Mouse (Mus musculus) MEL (cell line): ENCODE measurements around the gene Olfr62. TPM values are rescaled to one million over a fixed set of nuclear protein-coding genes. Genes with fewer than 3 reads are reported as not detected.

Experiments
- DNase-seq: peaks from one replicate; pipeline ENCODE4 v3.0.0; 2011; ENCODE audit warnings: low read depth, low spot score
- H3K27ac ChIP-seq: 2 replicates; pipeline ENCODE4 v1.5.1; 2012; ENCODE audit warnings: low read depth, mild to moderate bottlenecking, control low read depth, low read length, moderate library complexity; ENCODE audit not compliant: control insufficient read depth
- H3K27me3 ChIP-seq, 2 experiments: fragments of 150-350 bp in 1 of 2; sonication (generic) in 1 of 2; 2 replicates each; pipeline ENCODE4 v1.6.1; 2012; ENCODE audit warnings: low read length in 2 of 2, mild to moderate bottlenecking in 2 of 2, improper control_type of control experiment in 1 of 2, moderate library complexity in 1 of 2; ENCODE audit not compliant: insufficient read depth in 2 of 2, control insufficient read depth in 1 of 2
- H3K36me3 ChIP-seq, 2 experiments: 2 replicates each; pipeline ENCODE4 v1.6.1; 2012 to 2014; ENCODE audit warnings: low read length in 2 of 2, improper control_type of control experiment in 1 of 2, inconsistent platforms in 1 of 2, mild to moderate bottlenecking in 1 of 2; ENCODE audit not compliant: insufficient read depth in 2 of 2, control insufficient read depth in 1 of 2
- H3K4me1 ChIP-seq, 2 experiments: fragments of 150-350 bp in 1 of 2; sonication (generic) in 1 of 2; 2 replicates each; pipeline ENCODE4 v1.6.1; 2012; ENCODE audit warnings: low read length in 2 of 2, improper control_type of control experiment in 1 of 2, mild to moderate bottlenecking in 1 of 2; ENCODE audit not compliant: insufficient read depth in 2 of 2, control insufficient read depth in 1 of 2
- H3K4me3 ChIP-seq, 2 experiments: fragments of 150-350 bp in 1 of 2; sonication (generic) in 1 of 2; 2 replicates each; pipeline ENCODE4 v1.5.1; 2012; ENCODE audit warnings: low read depth in 2 of 2, low read length in 2 of 2, mild to moderate bottlenecking in 2 of 2, moderate library complexity in 2 of 2, control low read depth in 1 of 2, improper control_type of control experiment in 1 of 2; ENCODE audit not compliant: control insufficient read depth in 1 of 2, insufficient read depth in 1 of 2
- H3K79me2 ChIP-seq: 2 replicates; pipeline ENCODE4 v1.6.1; 2012; ENCODE audit warnings: mild to moderate bottlenecking, low read length, moderate library complexity; ENCODE audit not compliant: control insufficient read depth, poor library complexity, insufficient read depth
- H3K9ac ChIP-seq: 2 replicates; pipeline ENCODE4 v1.6.1; 2012; ENCODE audit warnings: low read depth, mild to moderate bottlenecking, control low read depth, low read length, moderate library complexity; ENCODE audit not compliant: control insufficient read depth, poor library complexity, severe bottlenecking
- H3K9me3 ChIP-seq: fragments of 150-350 bp; sonication (generic); replicated peaks from 2 replicates; pipeline ENCODE4 v1.6.1; 2012; ENCODE audit warnings: mild to moderate bottlenecking, low read length, improper control_type of control experiment, moderate library complexity; ENCODE audit not compliant: insufficient read depth
- BHLHE40 ChIP-seq: IDR thresholded peaks from 2 replicates; pipeline ENCODE4 v1.6.1; 2012; ENCODE audit warnings: low read depth, mild to moderate bottlenecking, inconsistent platforms, low read length, improper control_type of control experiment, borderline replicate concordance
- CHD1 ChIP-seq: IDR thresholded peaks from 2 replicates; pipeline ENCODE4 v1.6.1; 2012; ENCODE audit warnings: low read depth, mild to moderate bottlenecking, inconsistent platforms, low read length, improper control_type of control experiment
- CTCF ChIP-seq, 3 experiments: IDR thresholded peaks in 2 of 3; conservative IDR thresholded peaks in 1 of 3; 2 replicates each; pipeline ENCODE4 v1.5.1; 2011 to 2012; ENCODE audit warnings: low read length in 3 of 3, low read depth in 2 of 3, mild to moderate bottlenecking in 2 of 3, improper control_type of control experiment in 1 of 3, inconsistent platforms in 1 of 3, mixed read lengths in 1 of 3, moderate library complexity in 1 of 3; ENCODE audit not compliant: control insufficient read depth in 1 of 3, insufficient read depth in 1 of 3, poor library complexity in 1 of 3, severe bottlenecking in 1 of 3
- E2F4 ChIP-seq: IDR thresholded peaks from 2 replicates; pipeline ENCODE4 v1.6.1; 2011; ENCODE audit warnings: low read depth, low read length, improper control_type of control experiment, borderline replicate concordance
- ELF1 ChIP-seq: IDR thresholded peaks from 2 replicates; pipeline ENCODE4 v1.6.1; 2014; ENCODE audit warnings: low read depth, mild to moderate bottlenecking, inconsistent platforms, low read length, improper control_type of control experiment, moderate library complexity
- GABPA ChIP-seq: IDR thresholded peaks from 2 replicates; pipeline ENCODE4 v1.6.1; 2012; ENCODE audit warnings: low read depth, mild to moderate bottlenecking, inconsistent platforms, low read length, improper control_type of control experiment, moderate library complexity
- HCFC1 ChIP-seq: IDR thresholded peaks from 2 replicates; pipeline ENCODE4 v1.6.1; 2012; ENCODE audit warnings: low read depth, mild to moderate bottlenecking, inconsistent platforms, low read length, improper control_type of control experiment, moderate library complexity
- JUND ChIP-seq: IDR thresholded peaks from 2 replicates; pipeline ENCODE4 v1.6.1; 2011; ENCODE audit warnings: low read depth, mild to moderate bottlenecking, improper control_type of control experiment, low read length
- KAT2A ChIP-seq: conservative IDR thresholded peaks from 2 replicates; pipeline ENCODE4 v1.6.1; 2012; ENCODE audit warnings: low read depth, low read length, improper control_type of control experiment, inconsistent platforms
- MXI1 ChIP-seq: IDR thresholded peaks from 2 replicates; pipeline ENCODE4 v1.6.1; 2011; ENCODE audit warnings: mild to moderate bottlenecking, low read depth, low read length, improper control_type of control experiment
- MYB ChIP-seq: IDR thresholded peaks from 2 replicates; pipeline ENCODE4 v1.6.1; 2011; ENCODE audit warnings: mild to moderate bottlenecking, low read depth, low read length, improper control_type of control experiment
- MYC ChIP-seq: IDR thresholded peaks from 2 replicates; pipeline ENCODE4 v1.6.1; 2011; ENCODE audit warnings: low read depth, mild to moderate bottlenecking, low read length, improper control_type of control experiment, moderate library complexity
- NELFE ChIP-seq: IDR thresholded peaks from 2 replicates; pipeline ENCODE4 v1.6.1; 2011; ENCODE audit warnings: low read depth, low read length, improper control_type of control experiment
- POLR2A ChIP-seq, 2 experiments: IDR thresholded peaks; 2 replicates each; pipeline ENCODE4 v1.6.1; 2011 to 2012; ENCODE audit warnings: low read length in 2 of 2, mild to moderate bottlenecking in 2 of 2, control low read depth in 1 of 2, improper control_type of control experiment in 1 of 2, low read depth in 1 of 2, moderate library complexity in 1 of 2; ENCODE audit not compliant: control insufficient read depth in 1 of 2, insufficient read depth in 1 of 2, poor library complexity in 1 of 2
- POLR2AphosphoS2 ChIP-seq: IDR thresholded peaks from 2 replicates; pipeline ENCODE4 v1.6.1; 2011; ENCODE audit warnings: low read length, improper control_type of control experiment
- POLR2AphosphoS5 ChIP-seq: IDR thresholded peaks from 2 replicates; pipeline ENCODE4 v1.6.1; 2012; ENCODE audit warnings: low read depth, borderline replicate concordance, mild to moderate bottlenecking, inconsistent platforms, low read length, moderate library complexity, mixed read lengths
- RAD21 ChIP-seq: IDR thresholded peaks from 2 replicates; pipeline ENCODE4 v1.6.1; 2011; ENCODE audit warnings: mild to moderate bottlenecking, low read depth, low read length, improper control_type of control experiment
- RCOR1 ChIP-seq: IDR thresholded peaks from 2 replicates; pipeline ENCODE4 v1.6.1; 2012; ENCODE audit warnings: low read depth, mild to moderate bottlenecking, inconsistent platforms, low read length, improper control_type of control experiment
- SIN3A ChIP-seq: IDR thresholded peaks from 2 replicates; pipeline ENCODE4 v1.6.1; 2012; ENCODE audit warnings: low read length, improper control_type of control experiment, inconsistent platforms
- SMC3 ChIP-seq: IDR thresholded peaks from 2 replicates; pipeline ENCODE4 v1.6.1; 2011; ENCODE audit warnings: low read depth, low read length, improper control_type of control experiment
- TBP ChIP-seq: IDR thresholded peaks from 2 replicates; pipeline ENCODE4 v1.8.0; 2011; ENCODE audit warnings: low read depth, low read length, improper control_type of control experiment
- TCF12 ChIP-seq: IDR thresholded peaks from 2 replicates; pipeline ENCODE4 v1.6.1; 2014; ENCODE audit warnings: low read depth, mild to moderate bottlenecking, inconsistent platforms, low read length, improper control_type of control experiment, moderate library complexity
- USF1 ChIP-seq: IDR thresholded peaks from 2 replicates; pipeline ENCODE4 v1.6.1; 2014; ENCODE audit warnings: low read depth, mild to moderate bottlenecking, inconsistent platforms, low read length, improper control_type of control experiment, moderate library complexity
- ZC3H11A ChIP-seq: IDR thresholded peaks from 2 replicates; pipeline ENCODE4 v1.6.1; 2012; ENCODE audit warnings: low read depth, mild to moderate bottlenecking, inconsistent platforms, low read length, improper control_type of control experiment
- ZKSCAN1 ChIP-seq: IDR thresholded peaks from 2 replicates; pipeline ENCODE4 v1.6.1; 2012; ENCODE audit warnings: low read depth, mild to moderate bottlenecking, inconsistent platforms, low read length, improper control_type of control experiment, moderate library complexity
- ZMIZ1 ChIP-seq: IDR thresholded peaks from 2 replicates; pipeline ENCODE4 v1.6.1; 2012; ENCODE audit warnings: low read depth, mild to moderate bottlenecking, inconsistent platforms, low read length, improper control_type of control experiment, moderate library complexity
- ZNF384 ChIP-seq: IDR thresholded peaks from 2 replicates; pipeline ENCODE4 v1.6.1; 2012; ENCODE audit warnings: low read depth, mild to moderate bottlenecking, inconsistent platforms, low read length, improper control_type of control experiment
- polyA plus RNA-seq, 2 experiments: library from polyadenylated mRNA; stranded (reverse) in 1 of 2; unstranded in 1 of 2; fragments of >175 nt in 1 of 2; fragments of >200 nt in 1 of 2; gene quantifications; 2 replicates each; pipeline versions ENCODE4 v1.2.1 to v1.2.4; 2012; ENCODE audit warnings: low replicate concordance in 2 of 2, low read depth in 1 of 2; ENCODE audit not compliant: insufficient read length in 2 of 2, insufficient read depth in 1 of 2, missing spikeins in 1 of 2
- total RNA-seq: library from RNA; depleted of rRNA; stranded (reverse); fragments of 300-350 nt; gene quantifications from 2 replicates; pipeline ENCODE4 v1.2.3, GENCODE M21; 2012

The Olfr62 gene
- total and polyA plus RNA-seq, 3 experiments = not detected

GRCm38 (mm10) chr4:118645234-118645633 is 13.5 kb upstream of the Olfr62 start:
- H3K4me3 ChIP-seq = no peak overlapping the region
- H3K9me3 ChIP-seq = no peaks in the 10 kb centered on the region
- H3K9ac ChIP-seq = no peak overlapping the region
- no peaks in the 10 kb centered on the region for H3K4me1 ChIP-seq
- peak; percentile 68 for DNase-seq
- peaks cover 0 to 2% of the 10 kb centered on the region in 2 experiments; a peak in 1 of 4 replicates for H3K27me3 ChIP-seq
- no peaks in the 10 kb centered on the region for H3K36me3 ChIP-seq
- TF ChIP-seq ZMIZ1 (no peak), CTCF (IDR thresholded peaks at IDR 0.05 in 2 of 3, conservative IDR thresholded peaks at IDR 0.05 in 1 of 3; ENCODE audit: control insufficient read depth in 1 of 3, insufficient read depth in 1 of 3, low read depth in 2 of 3, low read length in 3 of 3, poor library complexity in 1 of 3, severe bottlenecking in 1 of 3) (peak; percentile 39 to 59 (median 49)), ZNF384 (no peak), NELFE (no peak), GABPA (no peak), CHD1 (no peak), POLR2AphosphoS2 (no peak), JUND (no peak), BHLHE40 (no peak), ELF1 (no peak), KAT2A (no peak), RAD21 (peak; percentile 18), MYB (no peak), SIN3A (no peak), MYC (no peak), POLR2AphosphoS5 (no peak), MXI1 (no peak), E2F4 (no peak), ZC3H11A (peak; percentile 16), RCOR1 (no peak), ZKSCAN1 (no peak), SMC3 (peak; percentile 42), TBP (no peak), HCFC1 (no peak), POLR2A (IDR thresholded peaks at IDR 0.05; ENCODE audit: control insufficient read depth in 1 of 2, insufficient read depth in 1 of 2, low read depth in 1 of 2, low read length in 2 of 2, poor library complexity in 1 of 2) (no peak), TCF12 (no peak), USF1 (no peak)
- TF ChIP-seq, all 39 proteins: peak for 4
- Histone ChIP-seq H3K27ac (no peak overlapping the region), H3K79me2 (no peaks in the 10 kb centered on the region)
